Mouse (Mus musculus): ENCODE results near the gene 1700016C15Rik. TPM values are rescaled to one million over a fixed set of nuclear protein-coding genes. Genes with fewer than 3 reads are reported as not detected.

Gene 1700016C15Rik
- not detected in 2 replicates for polyA plus RNA-seq (2015; fragmentation: Nextera tagmentation; extraction: Ambion mirVana)

DNA sequence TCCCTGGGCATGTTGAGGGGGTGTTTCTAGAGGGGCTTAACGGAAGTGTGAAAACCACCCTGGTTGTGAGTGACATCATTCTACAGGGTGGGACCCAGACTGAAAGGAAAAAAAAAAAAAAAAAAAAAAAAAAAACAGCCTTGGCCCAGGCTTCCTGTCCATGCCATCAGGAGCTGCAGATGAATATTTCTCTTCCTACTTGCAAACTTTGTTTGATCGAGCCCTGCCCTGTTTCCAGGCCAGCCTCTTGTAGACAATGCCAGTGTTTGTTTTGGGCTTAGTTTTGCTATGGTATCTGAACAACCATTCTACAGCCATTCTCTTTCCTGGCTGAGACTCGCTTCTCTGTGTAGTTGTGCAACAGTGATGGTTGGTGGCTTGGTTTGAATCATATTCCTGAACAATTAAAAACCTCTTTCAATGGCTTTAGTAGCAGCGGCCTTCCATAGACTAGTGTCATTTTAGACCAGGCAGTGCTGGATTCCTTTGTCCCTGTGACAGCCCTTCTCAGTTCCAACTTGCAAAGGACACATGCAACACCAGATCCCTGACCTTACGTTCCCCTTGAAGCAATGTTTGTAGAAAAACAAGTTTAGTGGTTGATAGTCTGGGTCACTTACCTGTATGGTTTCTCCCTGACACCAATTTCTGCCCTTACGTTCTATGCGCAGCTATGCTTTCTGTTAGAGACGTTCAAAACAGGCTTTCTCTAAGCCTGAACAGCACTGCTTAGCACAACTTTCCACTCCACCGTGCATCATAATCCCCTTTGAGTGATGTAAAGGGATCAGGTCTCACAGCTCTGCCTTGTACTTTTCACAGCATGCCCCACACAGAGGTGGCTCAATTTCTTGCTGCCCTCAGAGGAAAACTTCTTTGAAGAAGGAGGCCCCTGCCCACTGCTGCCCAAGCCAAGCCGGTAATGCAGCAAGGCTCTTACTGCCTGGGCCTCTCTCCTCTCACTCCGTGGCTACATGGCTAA, at the start of gene 1700016C15Rik:
Gene 1700016C15Rik, plus strand, starts transcription at position 772 of the 982 bp plus-strand sequence.
- 62% methylated on average over 11 of the region's 11 CpGs for WGBS (ENCODE audit: insufficient replicate concordance)
- no peaks in the 10 kb centered on the region; the same call in 1 of the 2 replicates for H3K4me1 ChIP-seq (ENCODE audit: control insufficient read depth, low read depth, low read length)
- no peak within 1 kb of the TSS for H3K27ac ChIP-seq (ENCODE audit: low read length)
- no peak within 1 kb of the TSS for H3K4me3 ChIP-seq (ENCODE audit: low read depth, low read length)
- ATAC-seq (ENCODE audit: low read depth) = no peak
- no peaks in the 10 kb centered on the region for H3K27me3 ChIP-seq (ENCODE audit: control insufficient read depth, insufficient read depth, low read depth, low read length)
- no peaks in the 10 kb centered on the region for H3K36me3 ChIP-seq (ENCODE audit: control insufficient read depth, insufficient read depth)
- H3K9ac ChIP-seq (ENCODE audit: low read depth, low read length) = no peak within 1 kb of the TSS
- no peak within 1 kb of the TSS for H3K4me2 ChIP-seq (ENCODE audit: low read depth, low read length)
- H3K9me3 ChIP-seq (replicated peaks; ENCODE audit: control insufficient read depth, low read length) = no peaks in the 10 kb centered on the region

DNA sequence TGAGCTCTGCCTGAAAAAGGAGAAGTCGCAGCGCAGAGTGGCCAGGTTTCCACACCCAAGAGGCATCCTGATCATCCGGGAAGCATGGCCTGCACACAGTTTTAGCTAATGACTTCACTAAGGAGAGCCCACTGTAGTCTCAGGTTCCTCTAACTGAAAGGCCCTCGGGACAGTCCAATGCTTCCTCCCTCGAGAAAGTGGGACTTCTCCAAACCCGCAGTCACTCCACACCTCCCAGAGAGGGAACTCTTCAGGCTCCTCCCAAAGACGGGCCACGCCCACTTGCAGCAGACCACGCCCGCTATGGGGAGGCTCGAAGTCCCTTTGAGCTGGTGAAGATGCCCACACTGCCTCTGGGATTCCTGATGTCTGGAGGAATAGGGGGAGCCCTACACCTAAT, 48.4 kb upstream of the 1700016C15Rik start:
- Histone ChIP-seq H3K4me2 (ENCODE audit: low read depth, low read length) (no peak overlapping the region), H3K27ac (ENCODE audit: low read length) (no peak overlapping the region), H3K27me3 (ENCODE audit: control insufficient read depth, insufficient read depth, low read depth, low read length) (no peaks in the 10 kb centered on the region), H3K4me3 (ENCODE audit: low read depth, low read length) (no peak overlapping the region), H3K36me3 (ENCODE audit: control insufficient read depth, insufficient read depth) (no peaks in the 10 kb centered on the region), H3K9ac (ENCODE audit: low read depth, low read length) (no peak overlapping the region), H3K4me1 (ENCODE audit: control insufficient read depth, low read depth, low read length) (no peaks in the 10 kb centered on the region; the same call in 1 of the 2 replicates), H3K9me3 (replicated peaks; ENCODE audit: control insufficient read depth, low read length) (no peaks in the 10 kb centered on the region)
- peak; percentile 60; the same call in 1 of the 2 replicates for ATAC-seq (ENCODE audit: low read depth)
- 27% methylated on average over 11 of the region's 11 CpGs for WGBS (ENCODE audit: insufficient replicate concordance)

DNA sequence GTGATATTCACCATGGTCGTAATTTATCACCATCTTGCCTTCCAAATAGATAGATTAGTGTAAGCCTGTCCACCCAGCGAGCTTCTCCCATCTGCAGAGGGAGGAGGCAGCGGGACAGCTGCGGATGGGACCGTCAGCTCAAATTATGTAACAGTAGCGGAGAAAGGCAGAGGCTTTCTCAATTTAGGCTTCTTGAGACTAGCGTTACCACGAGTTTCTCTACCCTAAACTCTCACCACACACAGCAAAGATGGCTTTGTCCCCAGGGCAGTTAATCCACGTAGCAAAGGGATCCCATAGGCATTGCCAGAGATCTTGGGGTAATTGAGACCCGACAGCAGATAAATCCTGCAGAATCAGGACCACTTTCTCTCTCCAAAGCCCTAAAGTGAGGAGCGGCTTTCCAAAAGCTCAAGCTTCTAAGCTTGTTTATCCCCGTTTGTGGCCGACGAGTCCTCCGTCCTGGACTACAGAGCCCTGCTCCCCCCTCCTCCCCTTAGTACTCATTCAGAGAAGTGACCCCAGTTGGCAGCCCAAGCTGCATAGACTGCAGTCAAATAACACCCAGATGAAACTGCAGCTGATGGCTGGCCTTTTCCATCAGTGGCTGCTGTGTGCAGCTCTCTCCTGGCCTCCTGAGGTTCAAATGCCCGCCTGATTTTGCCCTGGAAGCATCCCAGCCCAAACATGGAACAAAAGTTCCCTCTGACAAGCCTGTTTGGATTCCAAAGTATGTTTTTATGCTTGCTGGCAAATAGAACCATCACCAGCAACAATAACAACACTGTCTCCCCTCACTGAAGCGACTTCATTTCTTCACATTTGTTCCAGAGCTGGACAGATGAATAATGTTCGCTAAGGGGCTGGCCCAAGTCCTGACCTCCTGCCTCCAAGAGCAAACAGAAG, 45.4 kb upstream of the 1700016C15Rik start:
- H3K27ac ChIP-seq (ENCODE audit: low read length) = no peak overlapping the region
- H3K9me3 ChIP-seq (replicated peaks; ENCODE audit: control insufficient read depth, low read length) = no peaks in the 10 kb centered on the region
- no peak overlapping the region for H3K4me3 ChIP-seq (ENCODE audit: low read depth, low read length)
- no peaks in the 10 kb centered on the region for H3K27me3 ChIP-seq (ENCODE audit: control insufficient read depth, insufficient read depth, low read depth, low read length)
- no peaks in the 10 kb centered on the region; the same call in 1 of the 2 replicates for H3K4me1 ChIP-seq (ENCODE audit: control insufficient read depth, low read depth, low read length)
- H3K4me2 ChIP-seq (ENCODE audit: low read depth, low read length) = no peak overlapping the region
- H3K36me3 ChIP-seq (ENCODE audit: control insufficient read depth, insufficient read depth) = no peaks in the 10 kb centered on the region
- WGBS (ENCODE audit: insufficient replicate concordance) = 63% methylated on average over 18 of the region's 18 CpGs
- no peak for ATAC-seq (ENCODE audit: low read depth)
- no peak overlapping the region for H3K9ac ChIP-seq (ENCODE audit: low read depth, low read length)

DNA sequence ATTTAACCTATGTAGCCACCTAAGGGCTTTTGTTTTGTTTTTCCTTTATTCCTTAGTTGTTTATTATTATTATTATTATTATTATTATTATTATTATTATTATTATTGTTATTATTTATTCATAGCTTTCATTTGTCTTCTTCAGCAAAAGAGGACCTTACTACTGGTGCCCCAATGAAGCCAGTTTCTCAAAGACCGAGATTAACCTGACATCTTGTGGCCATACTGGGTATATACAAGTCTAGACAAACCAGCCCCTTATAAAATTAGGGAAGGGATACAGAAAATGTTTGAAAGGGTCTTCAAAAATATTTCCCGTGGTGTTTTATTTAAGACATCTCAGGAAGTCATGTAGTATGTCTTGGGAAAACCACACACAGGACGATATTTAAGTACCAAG, 44.7 kb upstream of the 1700016C15Rik start:
- H3K27ac ChIP-seq (ENCODE audit: low read length) = no peak overlapping the region
- H3K4me3 ChIP-seq (ENCODE audit: low read depth, low read length) = no peak overlapping the region
- H3K9me3 ChIP-seq (replicated peaks; ENCODE audit: control insufficient read depth, low read length) = no peaks in the 10 kb centered on the region
- no peaks in the 10 kb centered on the region; the same call in 1 of the 2 replicates for H3K4me1 ChIP-seq (ENCODE audit: control insufficient read depth, low read depth, low read length)
- WGBS (ENCODE audit: insufficient replicate concordance) = 6% methylated on average over 3 of the region's 3 CpGs
- no peaks in the 10 kb centered on the region for H3K36me3 ChIP-seq (ENCODE audit: control insufficient read depth, insufficient read depth)
- H3K4me2 ChIP-seq (ENCODE audit: low read depth, low read length) = no peak overlapping the region
- H3K9ac ChIP-seq (ENCODE audit: low read depth, low read length) = no peak overlapping the region
- H3K27me3 ChIP-seq (ENCODE audit: control insufficient read depth, insufficient read depth, low read depth, low read length) = no peaks in the 10 kb centered on the region
- ATAC-seq (ENCODE audit: low read depth) = no peak

DNA sequence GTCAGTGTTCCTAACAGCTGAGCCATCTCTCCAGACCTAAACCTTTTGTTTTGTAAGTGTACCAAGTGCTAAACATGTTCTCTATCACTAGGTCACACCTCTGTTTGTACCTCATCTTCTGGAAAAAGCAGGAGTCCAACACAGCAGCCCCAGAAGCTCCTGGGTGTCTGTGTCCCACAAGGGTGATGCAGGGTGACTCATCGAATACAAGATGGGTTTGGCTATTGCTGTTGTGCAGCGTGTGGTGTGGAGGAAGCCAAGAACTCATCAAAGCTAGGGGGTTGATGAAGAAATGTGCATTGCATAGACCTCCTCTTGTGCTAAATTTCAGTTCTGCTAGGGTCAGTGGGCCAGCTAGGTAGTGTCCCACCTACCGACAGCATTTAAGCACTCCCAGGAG, 43.5 kb upstream of the 1700016C15Rik start:
- ATAC-seq (ENCODE audit: low read depth) = no peak
- WGBS (ENCODE audit: insufficient replicate concordance) = 44% methylated on average over 3 of the region's 3 CpGs
- no peaks in the 10 kb centered on the region for H3K27me3 ChIP-seq (ENCODE audit: control insufficient read depth, insufficient read depth, low read depth, low read length)
- no peak overlapping the region for H3K9ac ChIP-seq (ENCODE audit: low read depth, low read length)
- H3K9me3 ChIP-seq (replicated peaks; ENCODE audit: control insufficient read depth, low read length) = no peaks in the 10 kb centered on the region
- H3K4me1 ChIP-seq (ENCODE audit: control insufficient read depth, low read depth, low read length) = no peaks in the 10 kb centered on the region; the same call in 1 of the 2 replicates
- H3K4me2 ChIP-seq (ENCODE audit: low read depth, low read length) = no peak overlapping the region
- no peak overlapping the region for H3K27ac ChIP-seq (ENCODE audit: low read length)
- H3K36me3 ChIP-seq (ENCODE audit: control insufficient read depth, insufficient read depth) = no peaks in the 10 kb centered on the region
- no peak overlapping the region for H3K4me3 ChIP-seq (ENCODE audit: low read depth, low read length)

DNA sequence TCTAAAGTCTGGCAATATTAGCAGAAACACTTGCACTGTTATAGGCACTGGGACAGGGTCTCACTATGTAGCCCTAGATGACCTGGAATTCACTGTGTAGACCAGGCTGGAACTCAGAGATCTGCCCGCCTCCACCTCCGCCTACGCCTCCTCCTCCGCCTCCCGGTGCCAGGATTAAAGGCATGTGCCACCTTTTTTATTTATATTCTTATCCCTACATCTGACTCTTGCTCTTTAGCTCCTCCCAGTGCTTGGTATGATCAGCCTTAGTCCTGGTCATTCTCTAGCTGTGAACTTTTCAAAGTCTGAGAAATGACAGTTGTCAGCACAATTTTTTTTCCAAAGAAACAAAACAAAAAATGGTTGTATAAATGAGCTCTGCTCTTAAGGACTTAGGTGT, 42.6 kb upstream of the 1700016C15Rik start:
- Histone ChIP-seq H3K9ac (ENCODE audit: low read depth, low read length) (no peak overlapping the region), H3K27me3 (ENCODE audit: control insufficient read depth, insufficient read depth, low read depth, low read length) (no peaks in the 10 kb centered on the region), H3K4me3 (ENCODE audit: low read depth, low read length) (no peak overlapping the region), H3K36me3 (ENCODE audit: control insufficient read depth, insufficient read depth) (no peaks in the 10 kb centered on the region), H3K4me2 (ENCODE audit: low read depth, low read length) (no peak overlapping the region), H3K4me1 (ENCODE audit: control insufficient read depth, low read depth, low read length) (no peaks in the 10 kb centered on the region), H3K9me3 (replicated peaks; ENCODE audit: control insufficient read depth, low read length) (no peaks in the 10 kb centered on the region), H3K27ac (ENCODE audit: low read length) (no peak overlapping the region)
- WGBS (ENCODE audit: insufficient replicate concordance) = 69% methylated on average over 5 of the region's 5 CpGs
- ATAC-seq (ENCODE audit: low read depth) = no peak

DNA sequence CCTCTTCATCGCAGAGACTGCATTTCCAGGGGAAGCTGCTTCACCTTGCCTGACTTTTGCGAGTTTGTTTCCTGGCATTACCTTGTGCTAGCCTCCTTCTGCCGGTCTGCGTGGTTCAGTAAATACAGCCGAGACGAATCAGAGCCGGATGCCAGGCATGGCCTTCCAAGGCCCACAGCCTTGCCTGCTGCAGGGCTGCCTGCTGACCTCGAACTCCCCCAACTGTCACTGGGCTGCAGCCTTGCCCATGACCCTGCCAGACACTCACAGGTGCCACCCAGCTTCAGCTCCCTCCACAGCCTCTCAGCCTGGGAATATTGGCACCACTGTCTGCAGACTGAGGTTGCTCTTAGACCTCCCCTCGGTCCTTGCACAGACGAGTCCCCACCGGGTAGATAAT, 37.1 kb upstream of the 1700016C15Rik start:
- Histone ChIP-seq H3K9me3 (replicated peaks; ENCODE audit: control insufficient read depth, low read length) (no peaks in the 10 kb centered on the region), H3K4me1 (ENCODE audit: control insufficient read depth, low read depth, low read length) (no peaks in the 10 kb centered on the region), H3K36me3 (ENCODE audit: control insufficient read depth, insufficient read depth) (no peaks in the 10 kb centered on the region), H3K4me2 (ENCODE audit: low read depth, low read length) (no peak overlapping the region), H3K4me3 (ENCODE audit: low read depth, low read length) (no peak overlapping the region), H3K9ac (ENCODE audit: low read depth, low read length) (no peak overlapping the region), H3K27me3 (ENCODE audit: control insufficient read depth, insufficient read depth, low read depth, low read length) (no peaks in the 10 kb centered on the region), H3K27ac (ENCODE audit: low read length) (no peak overlapping the region)
- ATAC-seq (ENCODE audit: low read depth) = no peak
- WGBS (ENCODE audit: insufficient replicate concordance) = 59% methylated on average over 11 of the region's 11 CpGs

DNA sequence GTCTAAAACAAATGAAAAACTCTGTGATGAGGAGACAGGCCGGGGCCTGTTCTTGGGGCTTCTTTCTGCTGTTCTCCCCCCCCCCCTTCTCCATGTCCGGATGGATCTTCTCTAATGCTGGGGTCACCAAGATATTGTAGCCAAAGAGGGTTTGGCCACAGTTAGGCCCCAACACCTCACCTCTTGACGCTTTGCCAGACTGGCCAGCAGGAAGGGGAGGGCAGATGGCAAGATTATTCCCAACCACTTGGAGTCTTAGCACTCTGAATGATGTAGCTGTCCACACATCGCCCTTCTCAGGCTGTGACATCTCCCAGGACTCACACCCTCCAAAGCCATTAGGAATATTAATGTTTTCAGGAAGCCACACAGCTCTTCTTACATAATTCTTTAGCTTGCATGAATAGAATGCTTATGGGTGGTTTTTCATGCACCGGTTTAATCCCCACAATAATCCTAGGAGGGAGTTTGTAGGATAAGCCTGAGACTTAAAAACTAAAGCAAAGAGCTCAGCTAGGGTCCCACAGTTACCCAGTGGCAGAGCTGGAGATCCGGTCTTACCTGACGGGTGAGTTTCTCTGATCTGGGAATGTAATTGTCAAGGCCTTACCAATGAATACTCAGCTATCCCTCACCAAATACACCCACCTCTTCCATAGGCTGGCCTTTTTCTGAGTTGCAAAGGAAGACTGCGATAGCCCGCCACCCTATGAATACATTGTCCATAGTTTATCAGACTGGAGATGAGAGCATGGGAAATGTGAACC, 35.9 kb upstream of the 1700016C15Rik start:
- Histone ChIP-seq H3K36me3 (ENCODE audit: control insufficient read depth, insufficient read depth) (no peaks in the 10 kb centered on the region), H3K4me1 (ENCODE audit: control insufficient read depth, low read depth, low read length) (no peaks in the 10 kb centered on the region), H3K27me3 (ENCODE audit: control insufficient read depth, insufficient read depth, low read depth, low read length) (no peaks in the 10 kb centered on the region), H3K9me3 (replicated peaks; ENCODE audit: control insufficient read depth, low read length) (no peaks in the 10 kb centered on the region), H3K4me3 (ENCODE audit: low read depth, low read length) (no peak overlapping the region), H3K9ac (ENCODE audit: low read depth, low read length) (no peak overlapping the region), H3K27ac (ENCODE audit: low read length) (no peak overlapping the region), H3K4me2 (ENCODE audit: low read depth, low read length) (no peak overlapping the region)
- WGBS (ENCODE audit: insufficient replicate concordance) = 61% methylated on average over 9 of the region's 9 CpGs
- no peak for ATAC-seq (ENCODE audit: low read depth)

All from liver, embryonic 16.5 days (tissue).